Mouse (Mus musculus): Measurements from ENCODE around the gene Hlcs. TPM values are rescaled to one million over a fixed set of nuclear protein-coding genes. Genes with fewer than 3 reads are reported as not detected.
A peak's percentile ranks its signal among the peaks of the same experiment; 100 is the strongest.

The Hlcs gene
- polyA plus RNA-seq, 1 experiment from 2014 or later, result 7.0 TPM

GRCm38 (mm10) chr16:94328881-94329867 lies 15.8 kb upstream of the Hlcs start:
- no peaks in the 10 kb centered on the region for H3K27me3 ChIP-seq (ENCODE audit: control insufficient read depth, insufficient read depth, low read length)
- ATAC-seq (ENCODE audit: low FRiP score, low TSS enrichment) (no peak), DNase-seq (ENCODE audit: low spot score) (peak; percentile 31)
- peak overlapping the region; percentile 69 for H3K9ac ChIP-seq (ENCODE audit: low read length)
- H3K9me3 ChIP-seq (ENCODE audit: control insufficient read depth, low read length), result no peaks in the 10 kb centered on the region
- 30% methylated on average over 25 of the region's 25 CpGs for WGBS
- H3K36me3 ChIP-seq (ENCODE audit: control insufficient read depth, insufficient read depth, low read length), result no peaks in the 10 kb centered on the region
- no peak for TF ChIP-seq EP300 (optimal IDR thresholded peaks at IDR 0.05)
- TF ChIP-seq CTCF (IDR thresholded peaks at IDR 0.05; ENCODE audit: low read depth), result no peak
- no peaks in the 10 kb centered on the region for H3K4me1 ChIP-seq (replicated peaks; ENCODE audit: control insufficient read depth, insufficient read depth)
- peak overlapping the region; percentile 62 for H3K4me3 ChIP-seq (ENCODE audit: low read depth, low read length)
- peak overlapping the region; percentile 94 for H3K4me2 ChIP-seq (replicated peaks; ENCODE audit: low read depth)
- no peak overlapping the region for H3K27ac ChIP-seq (replicated peaks)

DNA sequence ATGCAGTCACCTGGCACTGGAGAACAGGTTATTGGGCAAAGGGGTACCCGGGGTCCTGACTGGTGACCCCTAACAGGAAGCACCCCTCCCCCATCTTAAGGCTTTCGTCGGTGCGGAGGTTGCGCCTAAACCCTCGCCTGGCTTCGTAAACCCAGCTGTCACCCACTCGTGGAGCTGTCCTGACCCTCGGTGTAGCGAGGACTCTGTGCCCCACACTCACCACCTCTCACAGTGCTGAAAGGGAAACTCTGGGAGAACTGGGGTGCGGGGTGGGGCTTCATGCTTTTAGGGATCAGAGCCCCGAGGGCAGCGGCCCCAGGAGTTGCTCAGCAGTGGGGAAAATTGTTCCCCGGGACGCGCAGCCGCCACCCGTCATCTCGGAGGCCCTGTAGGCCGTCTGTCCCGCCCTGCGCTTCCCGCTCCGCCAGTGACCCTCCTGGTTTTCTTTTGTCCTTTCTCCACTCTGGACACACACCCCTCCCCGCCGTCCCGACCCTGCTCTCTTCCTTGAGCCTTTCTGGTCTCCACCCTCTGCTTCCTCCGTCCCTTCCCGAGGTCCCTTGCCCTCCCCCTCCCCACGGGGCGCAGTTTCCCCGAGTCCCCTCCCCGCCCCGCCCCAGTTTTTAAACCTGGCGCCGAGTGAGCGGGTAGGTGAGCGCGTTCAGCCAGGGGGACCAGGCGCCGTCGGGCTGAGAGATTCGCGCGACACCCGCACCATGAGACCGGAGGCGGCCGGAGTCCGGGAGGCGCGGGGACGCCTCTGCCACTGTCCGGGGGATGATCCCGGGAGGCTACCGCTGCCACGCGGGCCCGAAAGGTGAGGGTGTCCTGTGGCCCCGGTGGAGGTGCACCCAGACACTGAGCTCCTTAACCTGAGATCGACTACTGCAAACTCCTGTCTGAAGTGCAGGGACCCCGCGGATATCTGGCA lies 14.7 kb upstream of the Hlcs start, which contains the start of gene Ripply3:
Ripply3 (plus strand) TSS at position 640 of the 931 bp plus-strand sequence.
- Histone ChIP-seq H3K9ac (ENCODE audit: low read length) (peak within 1 kb of the TSS; percentile 69), H3K27ac (replicated peaks) (peak within 1 kb of the TSS; percentile 35; the same call in 1 of the 2 replicates), H3K4me1 (replicated peaks; ENCODE audit: control insufficient read depth, insufficient read depth) (no peaks in the 10 kb centered on the region), H3K36me3 (ENCODE audit: control insufficient read depth, insufficient read depth, low read length) (no peaks in the 10 kb centered on the region), H3K4me3 (ENCODE audit: low read depth, low read length) (peak within 1 kb of the TSS; percentile 62), H3K4me2 (replicated peaks; ENCODE audit: low read depth) (peak within 1 kb of the TSS; percentile 94), H3K9me3 (ENCODE audit: control insufficient read depth, low read length) (no peaks in the 10 kb centered on the region), H3K27me3 (ENCODE audit: control insufficient read depth, insufficient read depth, low read length) (no peaks in the 10 kb centered on the region)
- under 1% methylated on average over 63 of the region's 63 CpGs for WGBS
- DNase-seq (ENCODE audit: low spot score) (peak; percentile 71), ATAC-seq (ENCODE audit: low FRiP score, low TSS enrichment) (peak; percentile 65)
- TF ChIP-seq EP300 (optimal IDR thresholded peaks at IDR 0.05), result no peak
- TF ChIP-seq CTCF (IDR thresholded peaks at IDR 0.05; ENCODE audit: low read depth), result no peak

DNA sequence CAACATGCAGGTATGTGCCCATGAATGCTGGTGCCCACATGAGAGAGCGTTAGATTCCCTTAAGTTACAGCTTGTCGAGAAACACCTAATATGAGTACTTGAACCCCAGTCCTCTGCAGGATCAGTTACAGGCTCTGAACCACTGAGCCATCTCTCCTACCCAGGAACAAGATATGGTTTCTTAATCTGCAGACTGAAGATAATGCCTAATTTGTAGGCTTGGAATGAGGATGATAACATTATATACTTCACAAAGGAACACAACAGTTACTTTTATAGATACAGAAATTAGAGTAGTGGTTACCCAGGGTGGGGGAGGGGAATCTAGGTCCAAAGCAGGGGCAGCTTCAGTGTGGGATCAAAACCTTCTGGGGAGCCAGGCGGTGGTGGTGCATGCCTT lies 12.6 kb upstream of the Hlcs start:
- ATAC-seq (ENCODE audit: low FRiP score, low TSS enrichment), result no peak
- Histone ChIP-seq H3K4me2 (replicated peaks; ENCODE audit: low read depth) (no peak overlapping the region), H3K4me1 (replicated peaks; ENCODE audit: control insufficient read depth, insufficient read depth) (no peaks in the 10 kb centered on the region), H3K36me3 (ENCODE audit: control insufficient read depth, insufficient read depth, low read length) (no peaks in the 10 kb centered on the region), H3K9ac (ENCODE audit: low read length) (no peak overlapping the region), H3K9me3 (ENCODE audit: control insufficient read depth, low read length) (no peaks in the 10 kb centered on the region), H3K27me3 (ENCODE audit: control insufficient read depth, insufficient read depth, low read length) (no peaks in the 10 kb centered on the region), H3K4me3 (ENCODE audit: low read depth, low read length) (no peak overlapping the region), H3K27ac (replicated peaks) (no peak overlapping the region)
- DNase-seq (ENCODE audit: low spot score), result no peak
- 93% methylated on average over 3 of the region's 3 CpGs for WGBS
- TF ChIP-seq EP300 (optimal IDR thresholded peaks at IDR 0.05), result no peak
- TF ChIP-seq CTCF (IDR thresholded peaks at IDR 0.05; ENCODE audit: low read depth), result no peak

DNA sequence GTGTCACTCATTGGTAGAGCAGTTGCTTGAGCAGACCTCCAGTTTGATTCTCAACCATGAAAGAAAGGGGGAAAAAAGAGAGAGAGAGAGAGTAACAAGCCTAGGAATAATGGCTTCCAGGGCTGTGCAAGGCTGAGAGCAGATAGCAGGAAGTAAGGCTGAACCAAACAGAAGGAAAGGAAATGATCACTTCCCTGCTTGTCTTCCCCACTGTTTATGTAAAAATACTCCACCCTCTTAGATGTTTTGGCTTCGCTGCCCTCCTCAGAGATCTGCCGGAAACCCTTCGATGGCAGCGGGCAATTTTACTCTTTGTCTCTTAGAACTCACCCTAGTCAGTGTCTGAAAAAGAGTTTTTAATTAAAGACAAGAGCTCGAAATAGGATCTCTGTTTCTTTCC lies 10.3 kb upstream of the Hlcs start:
- 64% methylated on average over 5 of the region's 5 CpGs for WGBS

DNA sequence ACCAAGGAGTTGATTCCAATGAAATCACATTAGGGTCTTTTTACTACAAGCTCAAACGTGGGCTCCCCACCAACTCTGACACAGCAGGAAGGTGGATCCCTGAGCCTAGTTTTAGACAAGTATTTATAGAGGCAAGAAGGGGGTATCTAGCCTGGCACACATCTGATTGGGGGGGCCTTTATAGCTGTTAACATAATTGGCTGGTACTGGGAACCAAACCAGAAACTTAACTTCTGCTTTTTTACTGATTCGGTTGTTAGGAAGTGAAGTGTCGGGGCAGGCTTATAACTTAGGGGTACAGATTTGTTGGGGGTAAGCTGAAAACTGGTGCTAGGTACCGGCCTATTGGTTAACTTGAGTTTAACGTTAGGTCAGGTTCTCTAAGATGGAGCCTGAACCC lies 6.9 kb upstream of the Hlcs start:
- WGBS, result 88% methylated on average over 5 of the region's 5 CpGs

More for the DNA sequence above, 10.3 kb upstream of the Hlcs start:
- no peak overlapping the region for H3K27ac ChIP-seq (replicated peaks)
- no peaks in the 10 kb centered on the region for H3K4me1 ChIP-seq (replicated peaks; ENCODE audit: control insufficient read depth, insufficient read depth)
- no peak for DNase-seq (ENCODE audit: low spot score)
- TF ChIP-seq CTCF (IDR thresholded peaks at IDR 0.05; ENCODE audit: low read depth) (no peak), EP300 (optimal IDR thresholded peaks at IDR 0.05) (no peak)
- no peaks in the 10 kb centered on the region for H3K27me3 ChIP-seq (ENCODE audit: control insufficient read depth, insufficient read depth, low read length)
- ATAC-seq (ENCODE audit: low FRiP score, low TSS enrichment), result no peak
- H3K4me2 ChIP-seq (replicated peaks; ENCODE audit: low read depth), result no peak overlapping the region
- no peak overlapping the region for H3K9ac ChIP-seq (ENCODE audit: low read length)
- H3K36me3 ChIP-seq (ENCODE audit: control insufficient read depth, insufficient read depth, low read length), result no peaks in the 10 kb centered on the region
- H3K4me3 ChIP-seq (ENCODE audit: low read depth, low read length), result no peak overlapping the region
- no peaks in the 10 kb centered on the region for H3K9me3 ChIP-seq (ENCODE audit: control insufficient read depth, low read length)

More for the DNA sequence above, 6.9 kb upstream of the Hlcs start:
- no peaks in the 10 kb centered on the region for H3K9me3 ChIP-seq (ENCODE audit: control insufficient read depth, low read length)
- no peaks in the 10 kb centered on the region for H3K4me1 ChIP-seq (replicated peaks; ENCODE audit: control insufficient read depth, insufficient read depth)
- no peaks in the 10 kb centered on the region for H3K36me3 ChIP-seq (ENCODE audit: control insufficient read depth, insufficient read depth, low read length)
- ATAC-seq (ENCODE audit: low FRiP score, low TSS enrichment), result no peak
- no peak overlapping the region for H3K9ac ChIP-seq (ENCODE audit: low read length)
- no peak for TF ChIP-seq CTCF (IDR thresholded peaks at IDR 0.05; ENCODE audit: low read depth)
- no peak for TF ChIP-seq EP300 (optimal IDR thresholded peaks at IDR 0.05)
- H3K4me3 ChIP-seq (ENCODE audit: low read depth, low read length), result no peak overlapping the region
- H3K27me3 ChIP-seq (ENCODE audit: control insufficient read depth, insufficient read depth, low read length), result no peaks in the 10 kb centered on the region
- DNase-seq (ENCODE audit: low spot score), result no peak
- H3K27ac ChIP-seq (replicated peaks), result no peak overlapping the region
- H3K4me2 ChIP-seq (replicated peaks; ENCODE audit: low read depth), result no peak overlapping the region
